In genomic region chr6:145340657-145341146, GRCm38 (mm10) we compare ENCODE assay signal across 8 mouse cellular contexts.
DNase-seq lines count a peak whose midpoint lies in the region; ATAC-seq lines count a peak whose summit lies in the region.

No protein-coding gene starts in this region.

- H3K9ac ChIP-seq in hindbrain, embryonic 11.5 days (ENCODE audit: low read depth, low read length): peak overlapping the region; percentile 42; the same call in 1 of the 2 replicates

- no peaks in the 10 kb centered on the region for H3K36me3 ChIP-seq in hindbrain, embryonic 11.5 days (ENCODE audit: control insufficient read depth, insufficient read depth, low read length)

- H3K4me2 ChIP-seq in hindbrain, embryonic 11.5 days (replicated peaks; ENCODE audit: low read depth, low read length): peak overlapping the region; percentile 87

- peak overlapping the region; percentile 41 for H3K4me3 ChIP-seq in hindbrain, embryonic 11.5 days (ENCODE audit: low read depth, low read length)

- 0% methylated on average over 37 of the region's 37 CpGs for WGBS in hindbrain, embryonic 11.5 days

- H3K9me3 ChIP-seq in hindbrain, embryonic 11.5 days (ENCODE audit: control insufficient read depth, low read length): no peaks in the 10 kb centered on the region

- H3K27ac ChIP-seq in hindbrain, embryonic 11.5 days (ENCODE audit: low read depth, low read length): peak overlapping the region; percentile 14; the same call in 1 of the 2 replicates

- no peaks in the 10 kb centered on the region; the same call in 1 of the 2 replicates for H3K27me3 ChIP-seq in hindbrain, embryonic 11.5 days (ENCODE audit: control insufficient read depth, insufficient read depth, low read length)

- peak; percentile 94 for ATAC-seq in hindbrain, embryonic 11.5 days (ENCODE audit: low FRiP score)

- no peaks in the 10 kb centered on the region for H3K4me1 ChIP-seq in hindbrain, embryonic 11.5 days (replicated peaks; ENCODE audit: control insufficient read depth, insufficient read depth, low read length)

- DNase-seq in MN1 (ENCODE audit: low spot score): peak; percentile 98
- peak; percentile 95 for DNase-seq in cerebellum, adult 9-10 months
- DNase-seq in frontal cortex, adult 2 months (ENCODE audit: extremely low spot score in 1 of 2, low spot score in 1 of 2): peak; percentile 89 to 96
- DNase-seq in hindbrain, embryonic 11.5 days (ENCODE audit: low spot score): peak; percentile 91
- peak; percentile 90 to 94 for DNase-seq in layer of hippocampus, postnatal 14 days (ENCODE audit: low spot score in 2 of 2)
- peak; percentile 96 for DNase-seq in lung, postnatal 14 days
- DNase-seq in retina, adult 2 months (ENCODE audit: low read depth, low spot score): peak; percentile 92
- peak; percentile 95 to 97 for DNase-seq in thymus, postnatal 36 days

Comparison
In these comparisons a context has a peak if more than half of its experiments do, and no peak if none do; other contexts are left out.
1. Peak in every context shown above with its lines: DNase-seq, ATAC-seq, H3K4me3 ChIP-seq and H3K27ac ChIP-seq.